Mouse (Mus musculus): ENCODE data around the gene Gm42715.

DNA sequence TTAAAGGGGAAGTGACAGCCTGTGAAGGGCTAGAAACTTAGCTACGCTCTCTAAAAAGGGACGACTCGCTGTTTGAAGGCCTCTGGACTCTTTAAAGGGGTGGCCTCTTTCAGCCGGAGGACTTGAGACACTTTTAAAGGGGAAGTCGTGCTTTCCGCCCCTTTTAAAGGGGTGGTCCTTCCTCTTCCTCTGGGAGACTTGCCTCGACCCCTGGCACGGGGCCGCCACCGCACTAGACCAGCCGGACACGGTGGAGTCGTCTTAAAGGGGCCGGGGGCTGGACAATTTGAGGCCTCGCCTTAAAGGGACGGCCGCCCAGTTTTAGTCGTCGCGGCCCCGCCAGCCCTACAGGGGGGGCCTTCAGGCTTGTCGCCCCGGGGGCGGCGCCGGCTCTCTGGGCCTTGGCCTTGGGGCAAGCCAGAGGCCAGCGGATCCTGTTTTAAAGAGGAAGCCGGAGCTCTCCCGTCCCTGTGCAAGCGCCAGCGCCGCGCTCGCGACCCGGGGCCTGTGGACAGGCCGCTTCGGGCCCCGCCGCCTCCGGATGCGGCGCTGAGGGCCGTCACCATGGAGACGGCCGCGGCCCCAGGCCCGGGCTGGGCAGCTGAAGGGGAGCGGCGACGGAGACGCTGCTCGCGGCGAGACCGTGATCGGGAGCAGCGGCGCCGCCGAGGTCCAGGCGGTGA lies 40.6 kb upstream of the Gm42715 start, which contains the start of gene Fbrs:
- TF ChIP-seq CTCF (IDR thresholded peaks at IDR 0.05; ENCODE audit: low read depth) (peak; percentile 25; the same call in 1 of the 2 replicates), EP300 (optimal IDR thresholded peaks at IDR 0.05) (peak; percentile 95)

All from stomach, postnatal 0 days (tissue).